Mouse (Mus musculus) limb, embryonic 12.5 days (tissue): ENCODE measurements around the gene Coro2a. TPM values are rescaled to one million over a fixed set of nuclear protein-coding genes. Genes with fewer than 3 reads are reported as not detected.
"Not testable (repeated sequence)": the region's sequence is repeated elsewhere in the genome, so short reads cannot be mapped to it uniquely, and the experiment has no call there.

Source experiments
- ATAC-seq: fragments of 200-750 bp; cut with Nextera tagmentation; 2 replicates; pipeline ENCODE4 v1.8.0; 2017; ENCODE audit warnings: low read depth, moderate TSS enrichment; ENCODE audit not compliant: insufficient number of reproducible peaks, insufficient read depth, low FRiP score, low TSS enrichment
- H3K27ac ChIP-seq: fragments of 300-500 bp; sonication (generic); 2 replicates; pipeline ENCODE4 v1.5.1; 2016; ENCODE audit warnings: mild to moderate bottlenecking, moderate library complexity
- H3K27me3 ChIP-seq: fragments of 300-500 bp; sonication (generic); 2 replicates; pipeline ENCODE4 v1.6.1; 2016; ENCODE audit warnings: mild to moderate bottlenecking, moderate library complexity
- H3K36me3 ChIP-seq: fragments of 300-500 bp; sonication (generic); 2 replicates; pipeline ENCODE4 v1.6.1; 2016; ENCODE audit warnings: mild to moderate bottlenecking, moderate library complexity
- H3K4me1 ChIP-seq: fragments of 300-500 bp; sonication (generic); replicated peaks from 2 replicates; pipeline ENCODE4 v1.6.1; 2016
- H3K4me2 ChIP-seq: fragments of 300-500 bp; sonication (generic); 2 replicates; pipeline ENCODE4 v1.6.1; 2016; ENCODE audit warnings: mild to moderate bottlenecking, moderate library complexity
- H3K4me3 ChIP-seq: fragments of 300-500 bp; sonication (generic); replicated peaks from 2 replicates; pipeline ENCODE4 v1.5.1; 2016; ENCODE audit warnings: mild to moderate bottlenecking
- H3K9ac ChIP-seq: fragments of 300-500 bp; sonication (generic); replicated peaks from 2 replicates; pipeline ENCODE4 v1.6.1; 2016; ENCODE audit warnings: mild to moderate bottlenecking, moderate library complexity
- H3K9me3 ChIP-seq: fragments of 300-500 bp; sonication (generic); 2 replicates; pipeline ENCODE4 v1.6.1; 2016; ENCODE audit warnings: mild to moderate bottlenecking, moderate library complexity
- WGBS: fragments of 180-500 bp; shearing (Covaris S2); methylation state at CpG from one replicate; pipeline ENCODE4 v1.1.7; 2016; 5-methylcytosine and 5-hydroxymethylcytosine counted together
- polyA plus RNA-seq: library from polyadenylated mRNA; unstranded; fragments of >200 nt; fragmentation: Nextera tagmentation; extraction: Ambion mirVana; gene quantifications from 2 replicates; pipeline ENCODE4 v1.2.1, GENCODE M21; 2016

Coro2a gene
- polyA plus RNA-seq, 1 experiment from 2014 or later, result 2.2 TPM

DNA sequence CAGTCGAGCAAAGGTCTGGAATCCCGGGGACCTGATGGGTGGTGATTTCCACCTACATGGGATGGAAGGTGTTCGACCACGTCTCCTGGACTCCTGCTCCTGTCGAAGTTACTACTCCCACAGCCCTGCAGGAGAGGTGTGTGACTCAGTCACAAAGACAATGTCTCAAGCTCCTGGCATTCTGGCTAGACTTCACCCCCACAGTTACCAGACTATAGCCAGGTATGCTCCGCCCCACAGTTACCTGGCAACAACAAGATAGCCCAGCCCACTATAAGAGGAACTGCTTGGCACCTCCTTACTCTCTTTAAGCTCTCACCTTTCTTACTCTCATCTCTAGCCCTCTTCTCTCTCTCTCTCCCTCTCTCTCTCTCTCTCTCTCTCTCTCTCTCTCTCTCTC lies 31.6 kb upstream of the Coro2a start:
- H3K36me3 ChIP-seq, ATAC-seq, H3K4me3 ChIP-seq, H3K9ac ChIP-seq, H3K27ac ChIP-seq, H3K4me2 ChIP-seq, H3K9me3 ChIP-seq, H3K27me3 ChIP-seq: not testable (repeated sequence)
- H3K4me1 ChIP-seq, result peaks cover 13% of the 10 kb centered on the region
- WGBS, result 74% methylated on average over 6 of the region's 6 CpGs

DNA sequence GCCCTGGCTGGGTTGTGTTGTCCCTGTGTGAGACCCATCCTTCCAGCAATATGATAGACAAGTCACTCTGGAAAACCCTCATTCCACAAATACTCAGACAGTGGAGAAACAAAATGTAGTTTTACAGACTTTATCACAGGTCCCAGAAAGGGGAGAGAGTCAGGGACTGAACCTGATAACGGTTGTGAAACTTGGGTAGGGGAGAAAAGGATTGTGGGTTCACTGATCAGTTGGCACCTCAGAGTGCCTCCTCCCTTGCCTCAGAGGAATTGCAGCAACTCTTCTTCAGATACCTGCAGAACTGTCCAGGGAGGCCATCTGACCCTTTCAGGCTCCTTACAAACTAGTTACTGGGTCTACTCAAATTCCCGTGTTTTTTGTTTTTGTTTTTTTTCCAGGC lies 30.5 kb upstream of the Coro2a start:
- Histone ChIP-seq H3K27ac (no peak overlapping the region), H3K36me3 (no peaks in the 10 kb centered on the region), H3K4me1 (peaks cover 14% of the 10 kb centered on the region), H3K9ac (no peak overlapping the region), H3K27me3 (no peaks in the 10 kb centered on the region), H3K9me3 (no peaks in the 10 kb centered on the region), H3K4me3 (no peak overlapping the region), H3K4me2 (no peak overlapping the region)
- no peak for ATAC-seq
- WGBS, result 72% methylated on average over 2 of the region's 2 CpGs

DNA sequence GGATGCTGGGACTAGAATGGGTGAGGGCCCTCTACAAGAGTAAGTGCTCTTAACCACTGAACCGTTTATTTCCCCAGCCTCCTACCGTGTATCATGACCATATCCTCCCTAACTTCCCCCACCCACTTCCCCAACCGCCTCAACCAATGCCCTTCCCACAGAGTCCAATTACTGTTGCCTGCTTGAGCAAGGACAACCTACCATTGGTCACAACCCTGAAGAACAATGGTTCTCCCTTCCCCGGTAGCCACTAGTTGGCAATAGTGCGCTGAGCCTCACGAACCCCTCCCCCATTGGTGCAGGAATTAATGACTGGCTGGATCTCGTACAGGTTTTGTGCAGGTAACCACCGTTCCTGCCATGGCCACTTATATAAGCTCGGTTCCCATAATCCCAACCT lies 28.4 kb upstream of the Coro2a start:
- peaks cover 14% of the 10 kb centered on the region for H3K4me1 ChIP-seq
- H3K4me2 ChIP-seq, result no peak overlapping the region
- no peaks in the 10 kb centered on the region for H3K9me3 ChIP-seq
- H3K27ac ChIP-seq, result no peak overlapping the region
- H3K9ac ChIP-seq, result no peak overlapping the region
- no peak for ATAC-seq
- no peaks in the 10 kb centered on the region for H3K27me3 ChIP-seq
- no peaks in the 10 kb centered on the region for H3K36me3 ChIP-seq
- H3K4me3 ChIP-seq, result no peak overlapping the region
- WGBS, result 54% methylated on average over 9 of the region's 9 CpGs

DNA sequence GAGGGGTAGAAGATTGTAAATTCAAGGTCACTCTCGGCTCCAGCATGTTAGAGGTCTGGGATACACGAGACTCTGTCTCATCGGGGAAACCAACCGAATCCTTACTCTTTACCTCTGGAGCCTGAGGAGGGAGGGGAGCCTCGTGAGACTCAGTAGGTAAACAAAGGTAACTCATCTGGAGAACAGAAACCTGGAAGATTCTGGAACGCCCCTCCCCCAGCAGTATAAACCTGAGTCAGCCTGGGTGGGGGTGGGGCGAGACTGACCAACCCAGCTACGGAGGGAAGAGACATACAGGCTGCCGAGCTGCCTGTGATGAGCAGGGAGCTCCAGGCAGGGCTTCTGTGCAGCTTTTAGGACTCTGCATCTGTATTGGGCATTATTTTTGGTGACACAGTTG lies 26.9 kb upstream of the Coro2a start:
- 26% methylated on average over 9 of the region's 9 CpGs for WGBS
- no peaks in the 10 kb centered on the region for H3K36me3 ChIP-seq
- no peak overlapping the region for H3K27ac ChIP-seq
- no peaks in the 10 kb centered on the region for H3K27me3 ChIP-seq
- H3K9ac ChIP-seq, result no peak overlapping the region
- peaks cover 14% of the 10 kb centered on the region for H3K4me1 ChIP-seq
- peak overlapping the region; percentile 32 for H3K4me2 ChIP-seq
- H3K4me3 ChIP-seq, result no peak overlapping the region
- H3K9me3 ChIP-seq, result no peaks in the 10 kb centered on the region
- 0 out of 2 replicates have a peak, but pooled peaks have one; percentile 53 for ATAC-seq

DNA sequence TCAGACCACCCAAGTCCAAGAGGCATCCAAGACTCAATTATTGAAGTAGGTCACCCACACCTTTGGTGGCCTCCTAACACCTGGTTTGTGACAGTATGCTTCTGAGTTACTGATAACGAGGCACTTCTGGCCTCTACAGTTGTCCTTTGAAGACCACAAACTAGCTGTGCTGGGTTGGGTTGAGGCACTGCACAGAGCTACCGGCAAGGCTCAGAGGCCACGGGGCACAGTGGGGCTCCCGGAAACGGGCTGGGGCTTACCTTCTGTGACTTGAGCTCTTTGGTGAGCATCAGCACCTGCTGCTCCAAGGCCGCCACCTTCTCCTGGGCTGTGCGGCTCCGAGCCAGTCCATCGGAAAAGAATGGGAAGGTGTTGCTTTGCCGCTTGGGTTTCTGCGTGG lies 26.1 kb upstream of the Coro2a start:
- no peak for ATAC-seq
- Histone ChIP-seq H3K9ac (no peak overlapping the region), H3K36me3 (no peaks in the 10 kb centered on the region), H3K4me1 (peaks cover 14% of the 10 kb centered on the region), H3K27me3 (no peaks in the 10 kb centered on the region), H3K4me3 (no peak overlapping the region), H3K4me2 (no peak overlapping the region), H3K27ac (no peak overlapping the region), H3K9me3 (no peaks in the 10 kb centered on the region)
- WGBS, result 72% methylated on average over 11 of the region's 11 CpGs

DNA sequence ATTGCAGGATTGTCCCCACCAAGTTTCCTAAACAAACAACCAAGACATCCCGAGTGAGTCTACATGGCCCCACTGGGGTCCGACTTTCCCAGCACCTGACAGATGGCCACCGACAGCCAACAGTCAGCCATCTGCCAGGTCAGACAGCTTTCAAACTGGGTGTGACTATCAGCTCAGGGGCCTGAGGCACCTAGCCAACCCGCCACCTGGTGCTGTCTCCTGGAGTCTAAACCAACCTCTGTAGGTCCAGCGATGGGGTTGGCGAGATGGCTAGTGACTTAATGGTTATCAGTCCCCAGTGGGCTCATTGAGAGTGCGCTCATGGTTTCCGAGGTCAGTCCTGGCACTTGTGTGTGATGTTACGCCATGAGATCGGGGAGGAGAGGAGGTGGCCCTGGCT lies 23.1 kb upstream of the Coro2a start:
- WGBS, result 83% methylated on average over 10 of the region's 10 CpGs
- no peak for ATAC-seq
- Histone ChIP-seq H3K9ac (no peak overlapping the region), H3K27ac (no peak overlapping the region), H3K36me3 (no peaks in the 10 kb centered on the region), H3K4me3 (no peak overlapping the region), H3K4me2 (no peak overlapping the region), H3K4me1 (peaks cover 19% of the 10 kb centered on the region), H3K9me3 (no peaks in the 10 kb centered on the region), H3K27me3 (peaks cover 14% of the 10 kb centered on the region)

DNA sequence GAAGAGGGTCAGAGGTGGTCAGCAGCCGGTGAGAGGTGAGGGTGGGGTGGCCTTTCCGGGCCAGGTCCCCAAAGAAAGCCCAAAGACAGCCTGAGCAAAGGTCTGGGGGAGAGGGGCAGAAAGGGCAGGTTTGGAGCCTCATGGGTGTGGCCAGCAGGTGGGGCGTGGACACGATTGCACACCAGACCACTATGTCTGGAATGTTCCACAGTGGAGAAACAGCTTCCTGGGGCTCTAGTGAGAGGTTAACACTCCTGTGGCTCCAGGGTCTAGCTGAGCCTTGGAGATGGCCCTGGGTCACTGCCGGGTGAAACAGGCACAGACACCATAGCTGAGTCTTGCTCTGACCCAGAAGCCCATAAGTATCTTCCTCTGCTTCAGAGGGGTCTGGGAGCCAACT lies 21.0 kb upstream of the Coro2a start:
- H3K36me3 ChIP-seq, result no peaks in the 10 kb centered on the region
- H3K4me2 ChIP-seq, result no peak overlapping the region
- peaks cover 26% of the 10 kb centered on the region for H3K27me3 ChIP-seq
- no peak overlapping the region for H3K4me3 ChIP-seq
- 84% methylated on average over 5 of the region's 5 CpGs for WGBS
- H3K9me3 ChIP-seq, result no peaks in the 10 kb centered on the region
- H3K27ac ChIP-seq, result no peak overlapping the region
- peaks cover 6% of the 10 kb centered on the region; the same call in 1 of the 2 replicates for H3K4me1 ChIP-seq
- no peak for ATAC-seq
- H3K9ac ChIP-seq, result no peak overlapping the region

DNA sequence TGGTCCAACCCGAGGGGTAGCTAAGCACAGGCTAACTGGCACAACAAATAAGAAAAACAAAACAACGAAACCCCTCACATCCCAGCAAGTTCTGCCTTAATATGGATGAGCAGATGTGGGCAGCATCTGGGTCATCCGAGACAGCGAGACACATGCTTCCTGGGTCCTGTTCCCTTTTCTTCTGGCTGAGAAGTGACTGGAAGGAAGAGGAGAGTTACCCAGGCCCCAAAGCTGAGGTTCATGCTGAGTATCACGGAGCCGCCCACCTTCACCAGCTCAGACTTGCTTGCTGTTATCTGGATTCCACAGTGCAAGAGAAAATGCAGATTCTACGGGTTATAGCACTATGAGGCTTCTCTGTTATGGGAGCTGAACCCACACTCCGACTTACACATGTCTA lies 18.9 kb upstream of the Coro2a start:
- no peak for ATAC-seq
- H3K9ac ChIP-seq, result no peak overlapping the region
- H3K4me3 ChIP-seq, result no peak overlapping the region
- no peaks in the 10 kb centered on the region for H3K36me3 ChIP-seq
- 77% methylated on average over 8 of the region's 8 CpGs for WGBS
- H3K4me2 ChIP-seq, result no peak overlapping the region
- H3K27ac ChIP-seq, result no peak overlapping the region
- no peaks in the 10 kb centered on the region for H3K9me3 ChIP-seq
- peaks cover 26% of the 10 kb centered on the region for H3K27me3 ChIP-seq
- peaks cover 6% of the 10 kb centered on the region; the same call in 1 of the 2 replicates for H3K4me1 ChIP-seq

DNA sequence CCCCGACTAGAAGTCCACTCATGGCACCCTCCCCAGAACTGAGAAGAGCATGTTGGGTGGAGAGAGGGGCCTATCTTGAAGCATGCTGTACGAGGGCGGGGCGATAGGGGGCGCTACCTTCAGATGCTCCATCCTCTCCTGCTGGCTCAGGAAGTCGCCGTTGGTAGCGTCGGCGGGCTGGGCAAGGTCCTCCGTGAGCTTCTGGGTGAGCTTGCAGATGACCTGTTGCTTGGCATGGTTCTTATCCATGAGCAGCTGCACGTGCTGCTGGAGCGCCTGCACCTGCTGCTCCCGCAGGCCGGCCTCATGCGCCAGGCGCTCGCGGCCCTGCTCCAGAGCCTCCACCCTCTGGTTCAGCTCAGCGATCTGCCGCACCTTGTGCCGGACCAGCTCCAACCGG lies 18.3 kb upstream of the Coro2a start:
- 23% methylated on average over 23 of the region's 23 CpGs for WGBS
- Histone ChIP-seq H3K9ac (no peak overlapping the region), H3K9me3 (no peaks in the 10 kb centered on the region), H3K36me3 (no peaks in the 10 kb centered on the region), H3K4me1 (peaks cover 6% of the 10 kb centered on the region; the same call in 1 of the 2 replicates), H3K4me2 (peak overlapping the region; percentile 32), H3K27me3 (peaks cover 32% of the 10 kb centered on the region), H3K4me3 (no peak overlapping the region), H3K27ac (no peak overlapping the region)
- ATAC-seq, result no peak

DNA sequence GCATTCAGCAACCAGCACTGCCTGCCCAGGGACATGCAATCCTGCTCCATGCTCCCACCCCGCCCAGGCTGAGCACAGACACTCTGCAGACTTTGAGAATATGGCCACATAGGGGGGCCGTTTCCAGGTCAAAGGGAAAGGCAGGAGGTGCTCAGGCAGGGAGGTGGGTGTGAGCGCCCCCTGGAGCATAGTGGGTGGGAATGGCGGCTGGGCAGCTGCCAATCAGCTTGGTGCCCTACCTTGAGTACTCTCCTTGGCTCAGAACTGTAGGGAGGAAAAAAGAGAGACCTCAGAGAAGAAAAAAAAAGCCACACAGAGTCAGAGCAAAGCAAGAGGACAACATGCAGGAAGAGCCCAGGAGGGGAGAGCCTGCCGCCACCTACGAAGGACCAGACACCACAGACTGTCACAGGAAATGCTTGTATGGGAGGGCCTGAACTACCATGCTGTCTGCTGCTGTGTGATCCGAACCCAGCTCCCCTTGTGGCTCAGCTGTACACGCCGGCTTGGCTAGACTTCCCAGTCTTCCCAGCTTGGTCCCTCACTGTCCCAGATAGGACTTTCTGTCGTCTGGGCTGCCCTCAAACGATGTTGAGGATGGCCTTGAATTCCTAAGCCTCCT lies 16.3 kb upstream of the Coro2a start:
- H3K4me1 ChIP-seq, result peaks cover 6% of the 10 kb centered on the region; the same call in 1 of the 2 replicates
- H3K9me3 ChIP-seq, result no peaks in the 10 kb centered on the region
- H3K27ac ChIP-seq, result no peak overlapping the region
- no peak overlapping the region for H3K9ac ChIP-seq
- 64% methylated on average over 11 of the region's 11 CpGs for WGBS
- H3K27me3 ChIP-seq, result peaks cover 45% of the 10 kb centered on the region
- H3K4me2 ChIP-seq, result no peak overlapping the region
- no peaks in the 10 kb centered on the region for H3K36me3 ChIP-seq
- H3K4me3 ChIP-seq, result no peak overlapping the region
- no peak for ATAC-seq

DNA sequence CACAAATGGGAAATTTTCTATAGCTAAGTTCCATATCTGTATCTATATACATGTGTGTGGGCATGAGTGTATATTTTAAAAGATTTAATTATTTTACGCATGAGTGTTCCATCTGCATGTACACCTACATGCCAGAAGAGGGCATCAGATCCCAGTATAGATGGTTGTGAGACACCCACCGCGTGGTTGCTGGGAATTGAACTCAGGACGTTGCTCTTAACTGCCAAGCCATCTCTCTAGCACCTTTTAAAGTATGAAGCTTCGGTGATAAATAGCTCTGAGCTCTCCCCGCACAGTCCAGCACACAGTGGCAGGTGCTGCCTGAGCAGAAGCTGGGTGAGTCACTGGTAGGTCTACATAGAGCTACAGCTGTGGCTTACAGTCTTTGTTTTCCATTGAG lies 15.4 kb upstream of the Coro2a start:
- no peak for ATAC-seq
- Histone ChIP-seq H3K4me3 (no peak overlapping the region), H3K27me3 (peaks cover 45% of the 10 kb centered on the region), H3K36me3 (no peaks in the 10 kb centered on the region), H3K4me1 (peaks cover 6% of the 10 kb centered on the region; the same call in 1 of the 2 replicates), H3K9me3 (no peaks in the 10 kb centered on the region), H3K27ac (no peak overlapping the region), H3K9ac (no peak overlapping the region), H3K4me2 (no peak overlapping the region)
- 71% methylated on average over 6 of the region's 6 CpGs for WGBS

DNA sequence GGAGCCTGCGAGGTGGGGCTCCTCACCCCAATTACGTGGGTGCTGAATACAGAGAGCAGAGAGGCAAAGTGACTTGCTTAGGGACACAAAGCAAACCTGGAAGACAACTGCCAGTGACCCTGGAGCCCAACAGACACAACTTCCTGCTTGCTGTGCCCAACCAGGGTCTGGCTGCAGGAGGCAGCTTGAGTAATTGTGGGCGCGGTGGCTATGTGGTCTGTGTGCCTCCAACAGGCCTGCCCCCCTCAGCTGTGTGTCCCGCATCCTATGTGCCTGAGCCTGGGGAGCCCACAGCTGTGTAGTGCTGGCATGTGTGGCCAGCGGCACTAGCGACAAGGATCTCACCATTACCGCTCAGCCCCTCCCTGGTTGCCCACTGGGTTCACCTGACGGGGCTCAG lies 12.6 kb upstream of the Coro2a start:
- no peak for ATAC-seq
- H3K27me3 ChIP-seq, result peaks cover 33% of the 10 kb centered on the region
- no peaks in the 10 kb centered on the region for H3K4me1 ChIP-seq
- H3K27ac ChIP-seq, result no peak overlapping the region
- H3K9me3 ChIP-seq, result no peaks in the 10 kb centered on the region
- 65% methylated on average over 9 of the region's 9 CpGs for WGBS
- no peak overlapping the region for H3K9ac ChIP-seq
- H3K4me2 ChIP-seq, result no peak overlapping the region
- no peaks in the 10 kb centered on the region for H3K36me3 ChIP-seq
- H3K4me3 ChIP-seq, result no peak overlapping the region
